Mouse (Mus musculus): ENCODE data around the gene Sephs2. TPM values are rescaled to one million over a fixed set of nuclear protein-coding genes. Genes with fewer than 3 reads are reported as not detected.

The Sephs2 gene
- polyA plus RNA-seq, 1 experiment = 29.4 TPM

- no peak within 1 kb of the TSS for H3K4me3 ChIP-seq (ENCODE audit: insufficient read depth, low read length)
- H3K4me1 ChIP-seq (ENCODE audit: control insufficient read depth, insufficient read depth, low read length) = no peaks in the 10 kb centered on the region
- TF ChIP-seq POLR2A (IDR thresholded peaks at IDR 0.05; ENCODE audit: low read depth, low read length) (no peak), CTCF (IDR thresholded peaks at IDR 0.05; ENCODE audit: borderline replicate concordance, insufficient read depth, low read length) (no peak)
- no peak within 1 kb of the TSS for H3K27ac ChIP-seq (ENCODE audit: insufficient read depth, low read length)
Observed at GRCm38 (mm10) chr7:127296098-127296497, 22.2 kb upstream of the Sephs2 start, which contains the start of gene Itgal. Itgal (plus strand) TSS chr7:127296260.

GRCm38 (mm10) chr7:127290142-127290541, 16.3 kb upstream of the Sephs2 start:
- Histone ChIP-seq H3K4me3 (ENCODE audit: insufficient read depth, low read length) (no peak overlapping the region), H3K27ac (ENCODE audit: insufficient read depth, low read length) (no peak overlapping the region), H3K4me1 (ENCODE audit: control insufficient read depth, insufficient read depth, low read length) (no peaks in the 10 kb centered on the region)
- TF ChIP-seq CTCF (IDR thresholded peaks at IDR 0.05; ENCODE audit: borderline replicate concordance, insufficient read depth, low read length) = no peak

DNA sequence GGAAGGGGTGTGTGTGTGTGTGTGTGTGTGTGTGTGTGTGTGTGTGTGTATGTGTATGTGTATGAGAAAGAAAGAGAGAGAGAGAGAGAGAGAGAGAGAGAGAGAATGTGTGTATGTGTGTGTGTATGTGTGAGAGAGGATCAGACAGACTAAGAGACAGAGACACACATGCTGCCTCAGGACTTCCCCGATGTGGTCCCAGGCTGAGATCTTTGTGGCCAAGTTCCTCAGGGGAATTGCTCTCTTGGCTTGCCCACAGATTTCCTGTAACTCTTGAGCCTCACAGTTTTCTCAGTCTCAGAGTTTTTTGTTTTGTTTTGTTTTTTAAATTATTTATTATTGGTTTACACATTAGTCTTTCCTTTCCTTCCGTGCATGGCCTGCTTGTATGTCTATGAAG, 15.5 kb upstream of the Sephs2 start:
- Histone ChIP-seq H3K27ac (ENCODE audit: insufficient read depth, low read length) (no peak overlapping the region), H3K4me1 (ENCODE audit: control insufficient read depth, insufficient read depth, low read length) (no peaks in the 10 kb centered on the region)
- TF ChIP-seq CTCF (IDR thresholded peaks at IDR 0.05; ENCODE audit: borderline replicate concordance, insufficient read depth, low read length) (no peak), POLR2A (IDR thresholded peaks at IDR 0.05; ENCODE audit: low read depth, low read length) (no peak)

GRCm38 (mm10) chr7:127287940-127288339, 14.1 kb upstream of the Sephs2 start:
- no peak overlapping the region for H3K4me3 ChIP-seq (ENCODE audit: insufficient read depth, low read length)
- no peaks in the 10 kb centered on the region for H3K4me1 ChIP-seq (ENCODE audit: control insufficient read depth, insufficient read depth, low read length)
- no peak overlapping the region for H3K27ac ChIP-seq (ENCODE audit: insufficient read depth, low read length)
- TF ChIP-seq CTCF (IDR thresholded peaks at IDR 0.05; ENCODE audit: borderline replicate concordance, insufficient read depth, low read length) (no peak), POLR2A (IDR thresholded peaks at IDR 0.05; ENCODE audit: low read depth, low read length) (no peak)

More for the DNA sequence above, 15.5 kb upstream of the Sephs2 start:
- no peak overlapping the region for H3K4me3 ChIP-seq (ENCODE audit: insufficient read depth, low read length)

DNA sequence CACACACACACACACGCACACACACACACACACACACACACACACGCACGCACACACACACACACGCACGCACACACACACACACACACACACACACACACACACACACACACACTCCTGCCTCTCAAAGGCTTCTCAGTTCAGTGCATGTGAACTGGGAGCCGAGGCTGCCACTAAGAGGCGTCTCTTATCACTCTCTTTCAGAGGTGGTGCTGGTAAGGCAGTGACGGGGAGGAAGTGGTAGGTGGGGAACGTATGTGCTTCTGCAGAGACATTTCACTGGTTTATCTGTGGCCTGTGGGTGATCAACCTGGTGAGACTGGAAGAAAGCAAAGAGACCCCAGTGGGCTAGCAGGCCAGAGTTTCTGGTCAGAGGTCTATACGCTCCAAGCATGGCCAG, 11.3 kb upstream of the Sephs2 start:
- H3K27ac ChIP-seq (ENCODE audit: insufficient read depth, low read length) = no peak overlapping the region
- no peaks in the 10 kb centered on the region for H3K4me1 ChIP-seq (ENCODE audit: control insufficient read depth, insufficient read depth, low read length)
- H3K4me3 ChIP-seq (ENCODE audit: insufficient read depth, low read length) = no peak overlapping the region
- TF ChIP-seq POLR2A (IDR thresholded peaks at IDR 0.05; ENCODE audit: low read depth, low read length) (no peak), CTCF (IDR thresholded peaks at IDR 0.05; ENCODE audit: borderline replicate concordance, insufficient read depth, low read length) (no peak)

DNA sequence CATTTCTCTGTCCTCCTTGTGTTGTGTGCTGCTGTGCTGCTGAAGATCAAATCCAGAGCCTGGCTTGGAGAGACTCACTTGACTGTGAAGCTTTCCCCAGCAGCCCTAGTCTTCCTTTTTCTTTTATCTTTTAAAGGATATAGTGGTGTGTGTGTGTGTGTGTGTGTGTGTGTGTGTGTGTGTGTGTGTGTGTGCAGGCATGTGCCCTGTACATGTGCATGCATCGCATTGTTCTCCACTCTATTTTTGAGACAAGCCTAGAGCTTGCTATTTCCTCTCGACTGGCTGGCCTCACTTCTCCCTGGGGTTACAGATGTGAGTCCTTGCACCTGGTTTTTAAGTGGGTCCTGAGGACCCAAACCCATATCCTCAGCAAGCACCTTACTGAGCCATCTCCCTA, 8.3 kb upstream of the Sephs2 start:
- no peak for TF ChIP-seq CTCF (IDR thresholded peaks at IDR 0.05; ENCODE audit: borderline replicate concordance, insufficient read depth, low read length)
- no peak for TF ChIP-seq POLR2A (IDR thresholded peaks at IDR 0.05; ENCODE audit: low read depth, low read length)

GRCm38 (mm10) chr7:127281114-127281513, 7.3 kb upstream of the Sephs2 start:
- TF ChIP-seq CTCF (IDR thresholded peaks at IDR 0.05; ENCODE audit: borderline replicate concordance, insufficient read depth, low read length) (no peak), POLR2A (IDR thresholded peaks at IDR 0.05; ENCODE audit: low read depth, low read length) (no peak)
- Histone ChIP-seq H3K4me1 (ENCODE audit: control insufficient read depth, insufficient read depth, low read length) (no peaks in the 10 kb centered on the region), H3K4me3 (ENCODE audit: insufficient read depth, low read length) (no peak overlapping the region), H3K27ac (ENCODE audit: insufficient read depth, low read length) (no peak overlapping the region)

More for the DNA sequence above, 8.3 kb upstream of the Sephs2 start:
- Histone ChIP-seq H3K4me3 (ENCODE audit: insufficient read depth, low read length) (no peak overlapping the region), H3K27ac (ENCODE audit: insufficient read depth, low read length) (no peak overlapping the region), H3K4me1 (ENCODE audit: control insufficient read depth, insufficient read depth, low read length) (no peaks in the 10 kb centered on the region)

DNA sequence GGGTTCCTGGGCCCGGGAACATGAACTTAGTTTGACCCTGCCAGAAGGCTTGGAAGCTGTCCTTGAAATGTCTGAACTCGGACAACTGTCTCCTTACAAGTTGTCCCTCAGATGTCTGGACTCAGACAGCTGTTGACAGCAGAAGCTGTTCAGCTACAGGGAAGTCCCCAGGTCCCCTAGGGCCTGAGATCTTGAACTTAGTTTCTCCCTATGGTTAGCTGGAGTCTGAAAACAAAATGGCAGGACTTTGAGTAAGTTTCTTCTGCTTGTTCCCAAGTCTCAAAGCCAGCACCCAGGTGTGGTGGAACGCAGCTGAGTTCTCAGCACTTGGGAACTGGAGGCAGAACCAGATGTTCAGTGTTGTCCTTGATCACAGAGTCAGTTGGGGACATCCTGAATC, 6.2 kb upstream of the Sephs2 start:
- H3K4me3 ChIP-seq (ENCODE audit: insufficient read depth, low read length) = no peak overlapping the region
- TF ChIP-seq CTCF (IDR thresholded peaks at IDR 0.05; ENCODE audit: borderline replicate concordance, insufficient read depth, low read length) = no peak
- no peak for TF ChIP-seq POLR2A (IDR thresholded peaks at IDR 0.05; ENCODE audit: low read depth, low read length)
- H3K4me1 ChIP-seq (ENCODE audit: control insufficient read depth, insufficient read depth, low read length) = no peaks in the 10 kb centered on the region
- no peak overlapping the region for H3K27ac ChIP-seq (ENCODE audit: insufficient read depth, low read length)

DNA sequence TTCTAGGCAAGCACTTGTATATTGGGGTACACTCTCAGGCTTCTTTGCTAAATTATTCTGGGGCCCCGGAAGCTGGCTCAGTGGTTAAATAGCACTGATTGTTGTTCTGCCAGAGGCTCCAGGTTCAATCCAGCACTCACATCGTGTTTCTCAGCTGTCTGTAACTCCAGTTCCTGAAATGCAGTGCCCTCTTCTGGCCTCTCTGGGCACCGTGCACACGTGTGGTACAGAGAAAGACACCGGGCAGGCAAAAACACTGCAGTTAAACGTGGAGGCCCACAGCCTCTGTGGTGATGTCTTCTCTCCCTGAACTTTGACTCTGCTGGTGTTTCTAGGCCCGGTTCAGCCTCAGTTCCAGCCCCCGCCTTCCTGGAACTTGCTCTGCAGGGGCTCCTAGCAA, 4.5 kb upstream of the Sephs2 start:
- Histone ChIP-seq H3K4me1 (ENCODE audit: control insufficient read depth, insufficient read depth, low read length) (no peaks in the 10 kb centered on the region), H3K4me3 (ENCODE audit: insufficient read depth, low read length) (no peak overlapping the region), H3K27ac (ENCODE audit: insufficient read depth, low read length) (no peak overlapping the region)
- TF ChIP-seq POLR2A (IDR thresholded peaks at IDR 0.05; ENCODE audit: low read depth, low read length) (no peak), CTCF (IDR thresholded peaks at IDR 0.05; ENCODE audit: borderline replicate concordance, insufficient read depth, low read length) (peak; percentile 66; the same call in 1 of the 2 replicates)

DNA sequence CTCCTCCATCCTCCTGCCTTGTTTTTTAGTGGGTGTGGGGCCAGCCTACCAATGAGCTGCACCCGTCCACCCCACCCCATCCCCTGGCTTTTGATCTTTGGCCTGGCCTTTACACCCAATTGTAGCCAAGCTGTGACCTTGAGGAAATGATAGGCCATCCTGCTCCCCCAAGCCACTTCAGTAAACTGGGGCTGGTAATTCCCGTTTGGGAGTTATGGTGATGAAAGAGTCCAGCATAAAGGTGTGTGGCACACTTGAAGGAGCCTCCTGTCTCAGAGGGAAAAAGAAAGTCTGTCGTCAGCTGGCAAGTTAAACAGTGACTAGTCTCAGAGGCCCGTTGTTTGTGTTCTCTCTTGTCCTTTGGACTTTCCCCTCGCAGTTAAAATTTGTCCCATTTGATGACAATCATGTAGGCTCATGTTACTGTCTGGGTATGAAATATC, 2.7 kb upstream of the Sephs2 start:
- Histone ChIP-seq H3K4me3 (ENCODE audit: insufficient read depth, low read length) (no peak overlapping the region), H3K4me1 (ENCODE audit: control insufficient read depth, insufficient read depth, low read length) (peaks cover 3% of the 10 kb centered on the region; the same call in 1 of the 2 replicates), H3K27ac (ENCODE audit: insufficient read depth, low read length) (no peak overlapping the region)
- TF ChIP-seq POLR2A (IDR thresholded peaks at IDR 0.05; ENCODE audit: low read depth, low read length) = no peak
- TF ChIP-seq CTCF (IDR thresholded peaks at IDR 0.05; ENCODE audit: borderline replicate concordance, insufficient read depth, low read length) = no peak
